Mouse (Mus musculus): ENCODE measurements at regions not wholly inside any gene's neighbourhood (a gene's known extent, or its start where the extent isn't known, plus 50 kb on each side); places are given as distances from the start of the nearest gene placed in this dataset.

DNA sequence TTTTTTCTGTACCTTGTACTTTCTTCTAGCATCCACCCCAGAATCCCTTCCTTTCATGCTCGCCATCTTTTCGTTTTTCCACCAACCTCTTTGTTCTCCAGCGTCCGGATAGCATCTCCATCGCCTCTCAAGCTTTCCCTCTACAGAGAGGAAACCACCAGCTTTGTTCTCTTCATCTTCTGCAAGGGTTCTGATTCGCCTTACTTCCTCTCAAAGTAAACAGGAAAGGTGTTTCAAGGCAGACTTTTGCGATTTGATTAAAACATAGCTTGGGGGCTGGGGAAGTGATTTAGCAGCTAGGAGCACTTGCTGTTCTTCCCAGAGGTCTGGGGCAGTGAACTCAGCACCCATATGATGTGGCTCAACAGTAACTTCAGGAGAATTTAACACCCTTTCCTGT is 71.4 kb downstream of the Emp1 start:
- no peak overlapping the region for H3K9ac ChIP-seq (ENCODE audit: low read length)
- no peaks in the 10 kb centered on the region for H3K36me3 ChIP-seq (ENCODE audit: control insufficient read depth, insufficient read depth, low read length)
- no peak overlapping the region for H3K4me2 ChIP-seq
- ATAC-seq (ENCODE audit: low FRiP score) (no peak), DNase-seq (ENCODE audit: low spot score, missing footprints) (no peak)
- H3K27ac ChIP-seq (ENCODE audit: low read depth, low read length), result no peak overlapping the region
- WGBS, result 84% methylated on average over 7 of the region's 7 CpGs
- no peaks in the 10 kb centered on the region for H3K4me1 ChIP-seq (ENCODE audit: control insufficient read depth, insufficient read depth, low read length)
- H3K4me3 ChIP-seq (ENCODE audit: low read depth, low read length), result no peak overlapping the region
- no peaks in the 10 kb centered on the region for H3K27me3 ChIP-seq (ENCODE audit: control insufficient read depth, insufficient read depth, low read length)
- no peaks in the 10 kb centered on the region; the same call in 1 of the 2 replicates for H3K9me3 ChIP-seq (ENCODE audit: control insufficient read depth, low read length)

DNA sequence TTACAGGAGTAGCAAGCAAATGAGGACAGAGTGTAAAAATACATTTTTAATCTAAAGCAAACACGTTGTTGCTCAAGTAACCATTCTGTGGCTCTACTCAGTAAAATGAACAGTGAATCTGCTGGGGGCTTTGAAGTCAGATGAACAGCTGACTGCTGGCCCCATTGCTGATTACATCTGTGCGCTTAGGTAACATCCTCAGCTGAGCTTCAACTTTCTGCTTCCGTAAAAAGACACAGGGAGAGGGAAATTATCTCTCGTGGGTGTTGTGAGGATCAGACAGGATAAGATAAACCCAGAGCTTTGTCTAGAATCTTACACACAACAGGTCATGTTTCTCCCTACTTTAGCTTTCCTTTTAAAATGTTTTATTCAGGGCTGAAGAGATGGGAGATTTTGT is 74.0 kb downstream of the Emp1 start:
- no peak overlapping the region for H3K27ac ChIP-seq (ENCODE audit: low read depth, low read length)
- no peaks in the 10 kb centered on the region; the same call in 1 of the 2 replicates for H3K9me3 ChIP-seq (ENCODE audit: control insufficient read depth, low read length)
- ATAC-seq (ENCODE audit: low FRiP score) (no peak), DNase-seq (ENCODE audit: low spot score, missing footprints) (no peak)
- H3K4me3 ChIP-seq (ENCODE audit: low read depth, low read length), result no peak overlapping the region
- H3K9ac ChIP-seq (ENCODE audit: low read length), result no peak overlapping the region
- H3K4me2 ChIP-seq, result no peak overlapping the region
- no peaks in the 10 kb centered on the region for H3K4me1 ChIP-seq (ENCODE audit: control insufficient read depth, insufficient read depth, low read length)
- H3K36me3 ChIP-seq (ENCODE audit: control insufficient read depth, insufficient read depth, low read length), result no peaks in the 10 kb centered on the region
- H3K27me3 ChIP-seq (ENCODE audit: control insufficient read depth, insufficient read depth, low read length), result no peaks in the 10 kb centered on the region
- 91% methylated on average over 4 of the region's 4 CpGs for WGBS

DNA sequence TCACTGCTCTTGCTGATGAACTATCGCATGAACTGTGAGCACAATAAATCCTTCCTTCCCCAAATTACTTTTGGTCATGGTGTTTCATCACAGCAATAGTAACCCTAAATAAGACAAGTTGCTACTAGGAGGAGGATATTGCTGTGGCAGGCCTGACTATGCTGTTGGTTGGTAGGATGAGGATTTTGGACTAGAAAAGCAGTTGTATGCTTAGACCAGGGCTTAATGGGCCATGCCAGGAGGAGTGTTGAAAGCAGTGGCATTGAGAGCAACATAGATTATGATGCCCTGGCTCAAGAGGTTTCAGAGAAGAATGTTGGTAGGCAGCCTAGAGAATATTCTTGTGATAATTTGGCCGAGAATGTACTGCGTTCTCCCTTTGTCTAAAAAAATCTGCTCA is 75.9 kb downstream of the Emp1 start:
- H3K27me3 ChIP-seq (ENCODE audit: control insufficient read depth, insufficient read depth, low read length), result no peaks in the 10 kb centered on the region
- peaks cover 2% of the 10 kb centered on the region; the same call in 1 of the 2 replicates for H3K4me1 ChIP-seq (ENCODE audit: control insufficient read depth, insufficient read depth, low read length)
- no peaks in the 10 kb centered on the region; the same call in 1 of the 2 replicates for H3K9me3 ChIP-seq (ENCODE audit: control insufficient read depth, low read length)
- no peak for DNase-seq (ENCODE audit: low spot score, missing footprints)
- H3K27ac ChIP-seq (ENCODE audit: low read depth, low read length), result no peak overlapping the region
- H3K9ac ChIP-seq (ENCODE audit: low read length), result no peak overlapping the region
- no peak overlapping the region for H3K4me2 ChIP-seq
- H3K36me3 ChIP-seq (ENCODE audit: control insufficient read depth, insufficient read depth, low read length), result no peaks in the 10 kb centered on the region
- WGBS, result 91% methylated on average over 3 of the region's 3 CpGs
- H3K4me3 ChIP-seq (ENCODE audit: low read depth, low read length), result no peak overlapping the region
- no peak for ATAC-seq (ENCODE audit: low FRiP score)

DNA sequence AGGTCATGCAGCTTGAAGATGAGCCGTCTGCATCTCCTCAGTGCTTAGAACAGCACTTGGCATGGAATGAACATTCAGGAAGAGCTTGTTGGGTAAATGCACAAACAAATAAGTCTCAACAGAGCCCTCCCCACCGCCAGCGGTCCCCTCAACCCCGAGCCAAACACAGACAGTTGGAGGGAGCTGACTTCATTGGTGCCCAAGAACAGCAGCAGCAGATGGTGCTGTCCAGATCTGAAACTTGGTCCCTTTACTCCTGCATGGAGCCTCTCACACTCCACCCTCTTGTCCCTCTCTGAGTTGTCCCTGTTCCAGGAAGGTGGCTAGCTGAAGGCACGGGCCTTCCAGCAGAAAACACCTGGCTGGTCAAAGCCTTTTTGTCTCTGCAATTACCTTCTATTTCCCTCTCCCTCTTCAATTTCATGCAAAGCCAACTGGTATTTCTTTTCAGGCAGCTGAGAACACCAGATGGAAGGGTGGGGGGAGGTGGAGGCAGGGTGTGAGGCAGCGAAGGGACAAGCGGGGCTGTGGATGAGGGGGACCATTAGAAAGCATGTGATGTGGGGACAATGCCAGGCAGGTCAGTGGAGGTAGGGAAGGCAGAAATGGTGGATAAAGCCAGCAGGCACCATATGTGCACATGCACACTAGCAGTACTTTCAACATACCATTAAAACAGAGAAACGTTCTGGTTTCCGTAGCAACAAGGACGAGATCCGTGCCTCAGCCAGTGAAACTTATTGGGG is 79.0 kb downstream of the Emp1 start:
- Histone ChIP-seq H3K9me3 (ENCODE audit: control insufficient read depth, low read length) (no peaks in the 10 kb centered on the region; the same call in 1 of the 2 replicates), H3K4me3 (ENCODE audit: low read depth, low read length) (no peak overlapping the region), H3K9ac (ENCODE audit: low read length) (no peak overlapping the region), H3K4me2 (no peak overlapping the region), H3K36me3 (ENCODE audit: control insufficient read depth, insufficient read depth, low read length) (no peaks in the 10 kb centered on the region), H3K27ac (ENCODE audit: low read depth, low read length) (0 out of 2 replicates have a peak overlapping the region, but pooled peaks have one; percentile 31), H3K27me3 (ENCODE audit: control insufficient read depth, insufficient read depth, low read length) (no peaks in the 10 kb centered on the region; the same call in 1 of the 2 replicates), H3K4me1 (ENCODE audit: control insufficient read depth, insufficient read depth, low read length) (peaks cover 5% of the 10 kb centered on the region)
- DNase-seq (ENCODE audit: low spot score, missing footprints) (no peak), ATAC-seq (ENCODE audit: low FRiP score) (peak; percentile 65)
- 71% methylated on average over 11 of the region's 11 CpGs for WGBS

DNA sequence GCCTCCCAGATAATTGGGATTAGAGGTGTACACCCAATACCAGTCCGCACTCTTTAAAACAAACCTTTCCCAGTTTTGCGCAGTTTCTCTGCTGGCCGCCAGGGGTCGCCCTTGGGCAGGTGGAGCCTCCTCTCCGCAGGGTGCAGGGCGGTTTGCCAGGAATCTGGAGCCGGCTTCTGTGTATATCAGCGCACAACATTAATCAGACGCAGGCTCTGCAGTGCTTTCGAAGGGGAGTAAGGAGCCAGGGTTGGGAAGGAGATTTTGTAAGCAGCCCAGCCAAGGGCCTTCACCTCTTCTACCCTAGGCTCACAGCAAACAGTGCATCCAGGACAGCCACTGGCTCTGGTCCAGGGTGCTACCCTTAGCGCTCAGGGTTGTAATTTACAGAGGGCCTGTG is 82.3 kb downstream of the Emp1 start:
- no peak overlapping the region for H3K27ac ChIP-seq (ENCODE audit: low read depth, low read length)
- 3% methylated on average over 11 of the region's 11 CpGs for WGBS
- DNase-seq (ENCODE audit: low spot score, missing footprints), result peak; percentile 98
- H3K27me3 ChIP-seq (ENCODE audit: control insufficient read depth, insufficient read depth, low read length), result no peaks in the 10 kb centered on the region; the same call in 1 of the 2 replicates
- peak; percentile 85 for ATAC-seq (ENCODE audit: low FRiP score)
- H3K9me3 ChIP-seq (ENCODE audit: control insufficient read depth, low read length), result no peaks in the 10 kb centered on the region
- H3K36me3 ChIP-seq (ENCODE audit: control insufficient read depth, insufficient read depth, low read length), result no peaks in the 10 kb centered on the region
- H3K9ac ChIP-seq (ENCODE audit: low read length), result peak overlapping the region; percentile 28; the same call in 1 of the 2 replicates
- peaks cover 5% of the 10 kb centered on the region for H3K4me1 ChIP-seq (ENCODE audit: control insufficient read depth, insufficient read depth, low read length)
- 0 out of 2 replicates have a peak overlapping the region, but pooled peaks have one; percentile 6 for H3K4me3 ChIP-seq (ENCODE audit: low read depth, low read length)
- H3K4me2 ChIP-seq, result peak overlapping the region; percentile 31

DNA sequence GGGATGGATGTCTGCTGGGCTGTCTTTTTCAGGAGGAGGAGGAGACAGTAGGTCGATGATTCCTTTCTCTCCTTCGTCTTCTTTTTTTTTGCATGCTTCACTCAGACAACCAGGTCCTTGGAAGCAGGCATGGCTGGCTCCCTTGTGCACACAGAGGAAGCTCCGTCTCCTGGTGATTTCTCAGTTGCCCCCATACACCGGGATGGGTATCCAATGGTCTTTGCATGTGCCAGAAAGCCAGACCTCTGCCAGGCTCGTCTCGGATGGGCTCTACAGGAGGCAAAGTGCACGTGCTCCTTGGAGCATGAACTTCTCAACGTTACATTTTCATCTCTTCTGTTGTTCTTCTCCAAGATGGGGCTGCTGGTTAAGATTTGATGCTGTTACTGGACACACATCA is 82.7 kb downstream of the Emp1 start:
- H3K9ac ChIP-seq (ENCODE audit: low read length), result peak overlapping the region; percentile 28; the same call in 1 of the 2 replicates
- WGBS, result 36% methylated on average over 8 of the region's 8 CpGs
- H3K27me3 ChIP-seq (ENCODE audit: control insufficient read depth, insufficient read depth, low read length), result no peaks in the 10 kb centered on the region; the same call in 1 of the 2 replicates
- H3K4me1 ChIP-seq (ENCODE audit: control insufficient read depth, insufficient read depth, low read length), result peaks cover 5% of the 10 kb centered on the region
- H3K4me2 ChIP-seq, result peak overlapping the region; percentile 31
- no peak for ATAC-seq (ENCODE audit: low FRiP score)
- H3K4me3 ChIP-seq (ENCODE audit: low read depth, low read length), result 0 out of 2 replicates have a peak overlapping the region, but pooled peaks have one; percentile 6
- no peaks in the 10 kb centered on the region for H3K36me3 ChIP-seq (ENCODE audit: control insufficient read depth, insufficient read depth, low read length)
- no peak overlapping the region for H3K27ac ChIP-seq (ENCODE audit: low read depth, low read length)
- no peaks in the 10 kb centered on the region for H3K9me3 ChIP-seq (ENCODE audit: control insufficient read depth, low read length)
- peak; percentile 88 for DNase-seq (ENCODE audit: low spot score, missing footprints)

DNA sequence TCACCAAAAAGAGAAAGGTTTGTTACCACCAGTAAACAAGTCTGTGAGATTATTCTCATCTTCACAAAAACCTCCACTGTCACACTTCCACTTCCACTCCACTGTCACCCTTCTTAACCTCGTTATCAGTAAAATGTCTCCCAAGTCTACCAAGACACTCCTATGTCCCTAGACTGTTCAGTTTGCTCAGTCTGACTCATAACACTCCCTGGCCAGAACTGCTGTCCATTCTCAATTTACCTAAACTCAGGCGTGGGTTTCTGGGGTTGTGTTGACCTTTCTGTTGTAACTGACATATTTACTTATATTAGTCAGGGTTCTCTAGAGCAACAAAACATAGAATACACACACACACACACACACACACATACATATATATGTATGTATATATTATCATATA is 85.5 kb downstream of the Emp1 start:
- no peak overlapping the region for H3K9ac ChIP-seq (ENCODE audit: low read length)
- H3K27me3 ChIP-seq (ENCODE audit: control insufficient read depth, insufficient read depth, low read length), result no peaks in the 10 kb centered on the region; the same call in 1 of the 2 replicates
- no peak overlapping the region for H3K27ac ChIP-seq (ENCODE audit: low read depth, low read length)
- WGBS, result 83% methylated on average over 2 of the region's 2 CpGs
- ATAC-seq (ENCODE audit: low FRiP score) (no peak), DNase-seq (ENCODE audit: low spot score, missing footprints) (no peak)
- H3K36me3 ChIP-seq (ENCODE audit: control insufficient read depth, insufficient read depth, low read length), result no peaks in the 10 kb centered on the region
- no peak overlapping the region for H3K4me2 ChIP-seq
- H3K9me3 ChIP-seq (ENCODE audit: control insufficient read depth, low read length), result no peaks in the 10 kb centered on the region
- H3K4me1 ChIP-seq (ENCODE audit: control insufficient read depth, insufficient read depth, low read length), result peaks cover 2% of the 10 kb centered on the region; the same call in 1 of the 2 replicates
- H3K4me3 ChIP-seq (ENCODE audit: low read depth, low read length), result no peak overlapping the region

DNA sequence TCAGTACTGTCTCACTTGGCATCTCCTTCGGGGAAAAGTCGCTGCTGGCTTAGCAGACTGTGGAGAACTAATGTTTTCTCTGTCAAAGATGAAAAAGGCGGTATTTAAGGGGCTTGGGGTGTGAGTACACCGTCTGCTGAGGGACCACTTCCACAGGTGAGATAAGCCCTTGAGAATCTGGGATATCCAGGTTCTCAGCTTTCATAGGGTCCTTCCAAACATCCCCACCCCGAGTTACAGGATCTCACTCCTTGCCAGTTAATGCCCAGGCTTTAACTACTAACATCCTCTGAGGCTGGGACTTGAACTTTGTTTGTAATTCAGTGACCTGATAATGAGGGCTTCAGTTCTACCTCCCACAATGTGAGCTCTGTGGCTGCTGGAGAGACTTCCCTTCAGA is 86.9 kb downstream of the Emp1 start:
- Histone ChIP-seq H3K36me3 (ENCODE audit: control insufficient read depth, insufficient read depth, low read length) (no peaks in the 10 kb centered on the region), H3K4me2 (no peak overlapping the region), H3K27me3 (ENCODE audit: control insufficient read depth, insufficient read depth, low read length) (no peaks in the 10 kb centered on the region; the same call in 1 of the 2 replicates), H3K9me3 (ENCODE audit: control insufficient read depth, low read length) (no peaks in the 10 kb centered on the region), H3K27ac (ENCODE audit: low read depth, low read length) (no peak overlapping the region), H3K4me3 (ENCODE audit: low read depth, low read length) (no peak overlapping the region), H3K9ac (ENCODE audit: low read length) (no peak overlapping the region), H3K4me1 (ENCODE audit: control insufficient read depth, insufficient read depth, low read length) (peaks cover 2% of the 10 kb centered on the region; the same call in 1 of the 2 replicates)
- no peak for ATAC-seq (ENCODE audit: low FRiP score)
- DNase-seq (ENCODE audit: low spot score, missing footprints), result peak; percentile 67
- 80% methylated on average over 5 of the region's 5 CpGs for WGBS

DNA sequence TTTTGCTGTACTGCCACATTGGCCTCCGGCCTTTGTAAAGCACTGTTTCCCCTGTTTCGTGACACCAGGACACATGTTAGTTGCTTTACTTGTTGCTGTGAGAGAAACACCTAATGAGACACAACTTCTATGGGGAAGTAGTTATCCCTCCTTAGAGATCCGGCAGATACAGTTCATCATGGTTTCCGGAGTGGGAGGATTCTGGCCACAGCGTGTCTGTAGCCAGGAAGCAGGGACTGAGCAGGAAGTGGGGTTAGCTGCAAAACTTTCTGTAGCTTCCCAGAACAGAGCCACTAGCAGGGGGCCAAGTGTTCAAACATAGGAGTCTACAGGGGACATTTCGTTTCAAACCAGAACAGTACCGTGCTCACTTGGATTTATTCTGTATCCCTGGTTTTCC is 88.2 kb downstream of the Emp1 start:
- no peaks in the 10 kb centered on the region for H3K9me3 ChIP-seq (ENCODE audit: control insufficient read depth, low read length)
- 88% methylated on average over 7 of the region's 7 CpGs for WGBS
- no peak for DNase-seq (ENCODE audit: low spot score, missing footprints)
- no peak overlapping the region for H3K4me3 ChIP-seq (ENCODE audit: low read depth, low read length)
- H3K27ac ChIP-seq (ENCODE audit: low read depth, low read length), result no peak overlapping the region
- no peaks in the 10 kb centered on the region for H3K4me1 ChIP-seq (ENCODE audit: control insufficient read depth, insufficient read depth, low read length)
- H3K36me3 ChIP-seq (ENCODE audit: control insufficient read depth, insufficient read depth, low read length), result no peaks in the 10 kb centered on the region
- no peaks in the 10 kb centered on the region for H3K27me3 ChIP-seq (ENCODE audit: control insufficient read depth, insufficient read depth, low read length)
- no peak for ATAC-seq (ENCODE audit: low FRiP score)
- H3K9ac ChIP-seq (ENCODE audit: low read length), result no peak overlapping the region
- no peak overlapping the region for H3K4me2 ChIP-seq

Measured in midbrain, embryonic 11.5 days (tissue).